Mouse (Mus musculus) forebrain, embryonic 15.5 days (tissue): ENCODE measurements around the gene Tex11. TPM values are rescaled to one million over a fixed set of nuclear protein-coding genes. Genes with fewer than 3 reads are reported as not detected.

ENCODE experiments used
- ATAC-seq: fragments of 200-750 bp; cut with Nextera tagmentation; replicated peaks from 2 replicates; pipeline ENCODE4 v1.8.0; 2017; ENCODE audit warnings: mild to moderate bottlenecking, moderate TSS enrichment, moderate library complexity
- H3K27ac ChIP-seq: fragments of 300-500 bp; sonication (generic); replicated peaks from 2 replicates; pipeline ENCODE4 v1.5.1; 2015; ENCODE audit warnings: mild to moderate bottlenecking, inconsistent platforms
- H3K27me3 ChIP-seq: fragments of 300-500 bp; sonication (generic); 2 replicates; pipeline ENCODE4 v1.6.1; 2015; ENCODE audit warnings: inconsistent platforms
- H3K36me3 ChIP-seq: fragments of 300-500 bp; sonication (generic); 2 replicates; pipeline ENCODE4 v1.6.1; 2015; ENCODE audit warnings: mild to moderate bottlenecking, inconsistent platforms
- H3K4me1 ChIP-seq: fragments of 300-500 bp; sonication (generic); 2 replicates; pipeline ENCODE4 v1.6.1; 2015; ENCODE audit warnings: inconsistent platforms
- H3K4me2 ChIP-seq: fragments of 300-500 bp; sonication (generic); replicated peaks from 2 replicates; pipeline ENCODE4 v1.6.1; 2015; ENCODE audit warnings: mild to moderate bottlenecking, inconsistent platforms
- H3K4me3 ChIP-seq: fragments of 300-500 bp; sonication (generic); 2 replicates; pipeline ENCODE4 v1.5.1; 2015; ENCODE audit warnings: mild to moderate bottlenecking, inconsistent platforms
- H3K9ac ChIP-seq: fragments of 300-500 bp; sonication (generic); replicated peaks from 2 replicates; pipeline ENCODE4 v1.6.1; 2015; ENCODE audit warnings: mild to moderate bottlenecking, inconsistent platforms
- H3K9me3 ChIP-seq: fragments of 300-500 bp; sonication (generic); 2 replicates; pipeline ENCODE4 v1.6.1; 2016; ENCODE audit warnings: inconsistent platforms
- WGBS: fragments of 180-500 bp; shearing (Covaris S2); methylation state at CpG from one replicate; pipeline ENCODE4 v1.1.7; 2015; ENCODE audit warnings: mixed read lengths; 5-methylcytosine and 5-hydroxymethylcytosine counted together
- polyA plus RNA-seq: library from polyadenylated mRNA; unstranded; fragments of >200 nt; fragmentation: Nextera tagmentation; extraction: Ambion mirVana; gene quantifications from 2 replicates; pipeline ENCODE4 v1.2.1, GENCODE M21; 2015

The Tex11 gene
- polyA plus RNA-seq, 1 experiment from 2014 or later, result not detected

- no peak overlapping the region for H3K27ac ChIP-seq
- WGBS, result 63% methylated on average over 8 of the region's 8 CpGs
These were observed 245.3 kb downstream of the Tex11 start for GRCm38 (mm10) chrX:100814139-100814538.

DNA sequence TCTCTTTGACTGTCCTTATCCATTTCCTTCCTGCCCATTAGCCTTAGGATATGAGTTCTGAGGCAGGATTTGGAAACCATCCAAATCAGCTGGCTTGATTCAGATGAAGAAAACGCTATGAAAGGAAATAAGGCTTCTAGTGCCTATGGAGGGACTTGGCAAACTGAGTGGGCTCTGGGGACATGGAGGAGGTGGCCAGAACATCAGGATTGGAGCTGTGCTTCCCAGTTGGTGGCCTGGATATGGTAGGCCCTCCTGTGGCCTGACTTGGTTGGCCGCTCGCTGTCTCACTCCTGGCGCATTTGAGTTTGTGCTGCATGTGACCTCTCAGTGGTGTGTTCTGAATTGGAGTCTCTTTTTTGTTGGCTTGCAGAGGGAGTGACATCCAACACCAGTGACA, 248.3 kb downstream of the Tex11 start:
- H3K36me3 ChIP-seq, result peaks cover 30% of the 10 kb centered on the region; the same call in 1 of the 2 replicates
- no peaks in the 10 kb centered on the region for H3K27me3 ChIP-seq
- H3K4me2 ChIP-seq, result no peak overlapping the region
- no peaks in the 10 kb centered on the region for H3K9me3 ChIP-seq
- no peak for ATAC-seq
- no peak overlapping the region for H3K4me3 ChIP-seq
- H3K27ac ChIP-seq, result no peak overlapping the region
- H3K4me1 ChIP-seq, result no peaks in the 10 kb centered on the region
- 80% methylated on average over 4 of the region's 4 CpGs for WGBS
- no peak overlapping the region for H3K9ac ChIP-seq

More at GRCm38 (mm10) chrX:100814139-100814538, 245.3 kb downstream of the Tex11 start:
- Histone ChIP-seq H3K36me3 (peaks cover 24% of the 10 kb centered on the region; the same call in 1 of the 2 replicates), H3K27me3 (no peaks in the 10 kb centered on the region), H3K4me1 (no peaks in the 10 kb centered on the region), H3K9ac (no peak overlapping the region), H3K4me3 (no peak overlapping the region), H3K4me2 (no peak overlapping the region), H3K9me3 (no peaks in the 10 kb centered on the region)
- no peak for ATAC-seq

DNA sequence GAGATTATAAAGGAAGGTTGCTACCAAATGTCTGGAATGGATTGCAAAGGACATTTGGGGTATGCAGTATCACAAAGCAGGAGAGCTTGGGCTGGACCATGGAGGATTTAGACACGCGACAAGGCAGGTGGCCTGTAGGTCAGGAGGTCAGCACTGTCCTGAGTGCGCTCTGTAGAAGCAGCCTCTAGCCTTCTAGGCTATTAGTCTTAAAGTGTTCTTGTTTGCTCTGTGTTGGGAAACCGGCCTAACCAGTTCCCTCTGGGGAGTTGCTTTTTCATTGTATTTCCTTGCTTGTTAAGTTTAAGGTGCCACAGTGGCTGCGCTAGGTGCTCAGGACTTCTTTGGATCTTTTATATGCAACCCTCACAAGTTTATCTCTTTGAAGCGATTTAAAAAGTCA, 257.4 kb downstream of the Tex11 start:
- WGBS, result 86% methylated on average over 6 of the region's 6 CpGs
- no peak overlapping the region for H3K4me3 ChIP-seq
- no peak for ATAC-seq
- no peak overlapping the region for H3K4me2 ChIP-seq
- no peaks in the 10 kb centered on the region for H3K4me1 ChIP-seq
- H3K9me3 ChIP-seq, result no peaks in the 10 kb centered on the region
- H3K36me3 ChIP-seq, result 0 out of 2 replicates have a peak, but pooled peaks cover 6% of the 10 kb centered on the region
- H3K9ac ChIP-seq, result no peak overlapping the region
- H3K27me3 ChIP-seq, result no peaks in the 10 kb centered on the region
- no peak overlapping the region for H3K27ac ChIP-seq

GRCm38 (mm10) chrX:100800643-100801042, 258.8 kb downstream of the Tex11 start:
- 0 out of 2 replicates have a peak, but pooled peaks cover 2% of the 10 kb centered on the region for H3K4me1 ChIP-seq
- no peak overlapping the region for H3K9ac ChIP-seq
- H3K4me2 ChIP-seq, result no peak overlapping the region
- no peak overlapping the region for H3K4me3 ChIP-seq
- H3K27me3 ChIP-seq, result no peaks in the 10 kb centered on the region
- H3K36me3 ChIP-seq, result 0 out of 2 replicates have a peak, but pooled peaks cover 2% of the 10 kb centered on the region
- WGBS, result 61% methylated on average over 2 of the region's 2 CpGs
- ATAC-seq, result peak; percentile 24; the same call in 1 of the 2 replicates
- no peak overlapping the region for H3K27ac ChIP-seq
- no peaks in the 10 kb centered on the region for H3K9me3 ChIP-seq

DNA sequence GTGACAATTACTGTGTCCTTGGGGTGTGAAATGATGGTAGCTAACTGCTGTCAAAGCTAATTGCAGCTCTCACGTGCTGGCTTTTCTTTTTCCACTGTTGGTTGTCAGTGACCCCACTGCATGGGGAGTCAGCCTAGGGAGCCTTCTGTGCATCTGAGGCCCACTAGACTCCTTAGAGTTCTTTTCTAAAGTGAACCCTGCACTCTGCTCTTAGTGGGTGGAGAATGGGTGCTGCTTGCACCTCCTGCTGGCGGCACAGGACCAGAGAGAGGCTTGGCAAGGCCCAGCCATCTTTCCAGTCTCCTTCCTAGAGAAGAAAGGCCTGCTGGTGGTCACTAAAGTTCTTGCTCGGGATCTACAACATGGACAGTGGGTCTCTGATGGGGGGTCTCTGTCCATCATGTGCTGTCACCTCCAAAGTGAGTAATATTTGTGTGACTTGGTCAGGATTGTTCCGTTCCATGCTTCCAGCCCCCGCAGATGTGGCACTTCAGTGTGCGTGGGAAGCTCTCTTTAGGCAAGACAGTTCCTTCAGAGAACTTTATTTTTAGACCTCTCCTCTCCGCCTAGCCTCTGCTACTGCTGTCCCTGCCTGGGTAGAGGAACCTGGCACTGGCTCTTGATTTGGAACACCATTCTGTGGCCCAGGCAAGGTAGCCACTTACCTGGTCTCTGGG, 261.5 kb downstream of the Tex11 start:
- Histone ChIP-seq H3K9me3 (no peaks in the 10 kb centered on the region), H3K27ac (no peak overlapping the region), H3K4me2 (no peak overlapping the region), H3K9ac (no peak overlapping the region), H3K4me1 (0 out of 2 replicates have a peak, but pooled peaks cover 6% of the 10 kb centered on the region), H3K4me3 (no peak overlapping the region), H3K36me3 (0 out of 2 replicates have a peak, but pooled peaks cover 2% of the 10 kb centered on the region), H3K27me3 (no peaks in the 10 kb centered on the region)
- no peak for ATAC-seq
- 77% methylated on average over 7 of the region's 7 CpGs for WGBS

- ATAC-seq, result no peak
- 0 out of 2 replicates have a peak, but pooled peaks cover 6% of the 10 kb centered on the region for H3K4me1 ChIP-seq
- 90% methylated on average over 4 of the region's 4 CpGs for WGBS
- no peak overlapping the region for H3K27ac ChIP-seq
- no peaks in the 10 kb centered on the region for H3K9me3 ChIP-seq
- no peak overlapping the region for H3K4me3 ChIP-seq
- no peak overlapping the region for H3K9ac ChIP-seq
- H3K4me2 ChIP-seq, result no peak overlapping the region
- H3K27me3 ChIP-seq, result no peaks in the 10 kb centered on the region
- H3K36me3 ChIP-seq, result 0 out of 2 replicates have a peak, but pooled peaks cover 2% of the 10 kb centered on the region
These were observed 262.1 kb downstream of the Tex11 start for GRCm38 (mm10) chrX:100797370-100797769.

DNA sequence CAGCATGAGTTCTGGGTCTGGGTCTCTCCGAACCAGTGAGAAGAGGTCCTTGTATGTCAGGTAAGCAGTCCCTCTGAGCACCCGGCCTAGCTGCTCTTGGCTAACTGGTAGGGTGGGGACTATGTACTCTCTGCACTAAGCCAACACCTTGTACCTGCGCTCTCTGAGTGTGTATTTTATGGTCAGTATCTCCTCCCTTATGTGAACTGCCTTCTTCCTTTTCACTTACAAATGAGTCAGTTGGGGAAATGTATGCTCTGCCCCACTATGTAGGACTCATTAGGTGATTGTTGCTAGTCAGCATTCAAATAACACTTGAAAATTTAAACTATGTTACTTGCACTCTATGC, 262.8 kb downstream of the Tex11 start:
- Histone ChIP-seq H3K27ac (no peak overlapping the region), H3K4me1 (0 out of 2 replicates have a peak, but pooled peaks cover 6% of the 10 kb centered on the region), H3K9ac (no peak overlapping the region), H3K36me3 (0 out of 2 replicates have a peak, but pooled peaks cover 2% of the 10 kb centered on the region), H3K4me3 (no peak overlapping the region), H3K9me3 (no peaks in the 10 kb centered on the region), H3K27me3 (no peaks in the 10 kb centered on the region), H3K4me2 (no peak overlapping the region)
- 94% methylated on average over 3 of the region's 3 CpGs for WGBS
- no peak for ATAC-seq

DNA sequence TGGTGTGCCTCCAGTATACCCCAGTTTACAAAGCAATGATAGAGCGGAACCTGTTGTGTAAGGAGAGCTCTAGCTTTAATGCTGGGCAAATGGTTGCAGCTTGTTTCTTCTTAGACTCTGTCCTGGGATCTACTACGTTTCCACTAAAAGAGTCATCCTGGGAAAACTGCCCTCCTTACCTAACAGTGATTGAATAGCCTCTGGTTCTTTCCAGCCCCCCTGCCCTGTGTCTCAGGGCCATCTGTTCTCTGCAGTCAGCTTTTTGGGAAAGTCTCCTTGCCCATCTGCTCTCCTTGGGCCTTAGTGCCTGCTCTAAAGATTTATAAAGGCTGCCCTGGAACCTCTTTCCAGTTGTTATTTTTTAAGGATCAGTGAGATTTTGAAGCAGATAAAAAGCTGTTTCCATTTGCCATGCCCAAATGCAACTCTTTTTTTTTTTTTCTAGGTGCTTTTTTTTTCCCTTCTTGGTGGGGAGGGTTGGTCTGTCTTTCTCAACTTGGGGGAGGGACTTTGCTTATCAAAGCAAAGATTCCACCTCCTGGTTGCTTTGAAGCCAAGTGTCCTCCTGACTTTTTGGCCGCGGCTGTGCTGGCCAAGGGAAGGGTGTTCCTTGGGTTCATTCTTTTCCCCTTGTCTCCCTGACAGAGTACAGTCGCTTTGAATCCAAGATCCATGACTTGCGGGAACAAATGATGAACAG, 263.3 kb downstream of the Tex11 start:
- Histone ChIP-seq H3K4me3 (no peak overlapping the region), H3K4me2 (no peak overlapping the region), H3K36me3 (0 out of 2 replicates have a peak, but pooled peaks cover 2% of the 10 kb centered on the region), H3K27me3 (no peaks in the 10 kb centered on the region), H3K9me3 (no peaks in the 10 kb centered on the region), H3K9ac (no peak overlapping the region), H3K27ac (0 out of 2 replicates have a peak overlapping the region, but pooled peaks have one; percentile 50), H3K4me1 (0 out of 2 replicates have a peak, but pooled peaks cover 6% of the 10 kb centered on the region)
- ATAC-seq, result no peak
- WGBS, result 81% methylated on average over 6 of the region's 6 CpGs

- WGBS, result 90% methylated on average over 4 of the region's 4 CpGs
- Histone ChIP-seq H3K4me2 (no peak overlapping the region), H3K36me3 (no peaks in the 10 kb centered on the region), H3K4me1 (no peaks in the 10 kb centered on the region), H3K4me3 (no peak overlapping the region), H3K9ac (no peak overlapping the region), H3K27ac (no peak overlapping the region), H3K9me3 (no peaks in the 10 kb centered on the region), H3K27me3 (no peaks in the 10 kb centered on the region)
- ATAC-seq, result no peak
These were observed 270.1 kb downstream of the Tex11 start for GRCm38 (mm10) chrX:100789322-100789721.

Other genes with a start within 250 kb of the Tex11 start
- gene Slc7a3, start 26.4 kb upstream of the Tex11 start, polyA plus RNA-seq, result 1.5 and 2.2 TPM in 2 replicates
- 42.9 and 48.8 TPM in 2 replicates for gene Snx12, start 162.9 kb upstream of the Tex11 start, polyA plus RNA-seq
- gene Foxo4, start 194.9 kb upstream of the Tex11 start, polyA plus RNA-seq, result 1.1 and 1.2 TPM in 2 replicates
- not detected in 2 replicates for gene Gm614, start 204.3 kb upstream of the Tex11 start, polyA plus RNA-seq
- 4.3 and 7.1 TPM in 2 replicates for gene Il2rg, start 208.6 kb upstream of the Tex11 start, polyA plus RNA-seq
- gene Gm20489, start 209.4 kb upstream of the Tex11 start, polyA plus RNA-seq, result not detected in 2 replicates
- gene Med12, start 214.4 kb upstream of the Tex11 start, polyA plus RNA-seq, result 21.6 and 28.6 TPM in 2 replicates
- 53.6 and 55.8 TPM in 2 replicates for gene Nlgn3, start 239.5 kb upstream of the Tex11 start, polyA plus RNA-seq